Mouse (Mus musculus): ENCODE data around the gene Gsc. TPM values are rescaled to one million over a fixed set of nuclear protein-coding genes. Genes with fewer than 3 reads are reported as not detected.

Gene Gsc
- polyA plus RNA-seq (2014; fragmentation: Illumina TruSeq; extraction: RNeasy Lipid Tissue Mini Kit (QIAGEN cat#74804); ENCODE audit: low replicate concordance): not detected

GRCm38 (mm10) chr12:104472601-104473424 lies at the start of gene Gsc:
TSS of gene Gsc (minus strand) at chr12:104473330.

Other genes with a start within 250 kb of the Gsc start
- gene Serpina3g, start 237.1 kb downstream of the Gsc start, polyA plus RNA-seq (2014; fragmentation: Illumina TruSeq; extraction: RNeasy Lipid Tissue Mini Kit (QIAGEN cat#74804); ENCODE audit: low replicate concordance): 5.2 TPM
- gene Serpina3i, start 210.2 kb downstream of the Gsc start, polyA plus RNA-seq (2014; fragmentation: Illumina TruSeq; extraction: RNeasy Lipid Tissue Mini Kit (QIAGEN cat#74804); ENCODE audit: low replicate concordance): not detected
- gene Serpina3j, start 158.8 kb downstream of the Gsc start, polyA plus RNA-seq (2014; fragmentation: Illumina TruSeq; extraction: RNeasy Lipid Tissue Mini Kit (QIAGEN cat#74804); ENCODE audit: low replicate concordance): not detected
- gene Serpina3k, start 134.8 kb downstream of the Gsc start, polyA plus RNA-seq (2014; fragmentation: Illumina TruSeq; extraction: RNeasy Lipid Tissue Mini Kit (QIAGEN cat#74804); ENCODE audit: low replicate concordance): 0.67 TPM
- gene Serpina3m, start 134.8 kb downstream of the Gsc start, polyA plus RNA-seq (2014; fragmentation: Illumina TruSeq; extraction: RNeasy Lipid Tissue Mini Kit (QIAGEN cat#74804); ENCODE audit: low replicate concordance): not detected
- gene Serpina3n, start 66.6 kb downstream of the Gsc start, polyA plus RNA-seq (2014; fragmentation: Illumina TruSeq; extraction: RNeasy Lipid Tissue Mini Kit (QIAGEN cat#74804); ENCODE audit: low replicate concordance): 0.59 TPM

All from small intestine, adult 10 weeks (tissue).